Mouse (Mus musculus) heart, embryonic 11.5 days (tissue): ENCODE data around the gene Gdf2. TPM values are rescaled to one million over a fixed set of nuclear protein-coding genes. Genes with fewer than 3 reads are reported as not detected.

Experiments
- ATAC-seq: fragments of 200-750 bp; cut with Nextera tagmentation; replicated peaks from 2 replicates; pipeline ENCODE4 v1.8.0; 2017; ENCODE audit warnings: moderate library complexity; ENCODE audit not compliant: insufficient number of reproducible peaks, low FRiP score, low TSS enrichment
- H3K27ac ChIP-seq: fragments of 300-500 bp; sonication (generic); 2 replicates; pipeline ENCODE4 v1.5.1; 2014; ENCODE audit warnings: mild to moderate bottlenecking, low read depth, low read length
- H3K27me3 ChIP-seq: fragments of 300-500 bp; sonication (generic); 2 replicates; pipeline ENCODE4 v1.6.1; 2014; ENCODE audit warnings: mild to moderate bottlenecking, low read length, mixed read lengths; ENCODE audit not compliant: control insufficient read depth, insufficient read depth
- H3K36me3 ChIP-seq: fragments of 300-500 bp; sonication (generic); 2 replicates; pipeline ENCODE4 v1.6.1; 2014; ENCODE audit warnings: mild to moderate bottlenecking, low read length, moderate library complexity, mixed read lengths; ENCODE audit not compliant: control insufficient read depth, insufficient read depth
- H3K4me1 ChIP-seq: fragments of 300-500 bp; sonication (generic); 2 replicates; pipeline ENCODE4 v1.6.1; 2014; ENCODE audit warnings: low read length; ENCODE audit not compliant: control insufficient read depth, insufficient read depth
- H3K4me2 ChIP-seq: fragments of 300-500 bp; sonication (generic); 2 replicates; pipeline ENCODE4 v1.6.1; 2014; ENCODE audit warnings: mild to moderate bottlenecking, moderate library complexity
- H3K4me3 ChIP-seq: fragments of 300-500 bp; sonication (generic); 2 replicates; pipeline ENCODE4 v1.5.1; 2014; ENCODE audit warnings: low read depth, low read length
- H3K9ac ChIP-seq: fragments of 300-500 bp; sonication (generic); 2 replicates; pipeline ENCODE4 v1.6.1; 2014; ENCODE audit warnings: mild to moderate bottlenecking, low read depth, low read length, moderate library complexity
- H3K9me3 ChIP-seq: fragments of 300-500 bp; sonication (generic); replicated peaks from 2 replicates; pipeline ENCODE4 v1.6.1; 2016; ENCODE audit warnings: low read length; ENCODE audit not compliant: control insufficient read depth
- WGBS: fragments of 180-500 bp; shearing (Covaris S2); extraction: QIAGEN DNeasy Blood & Tissue Kit; methylation state at CpG from one replicate; pipeline ENCODE4 v1.1.7; 2014; ENCODE audit not compliant: insufficient replicate concordance; 5-methylcytosine and 5-hydroxymethylcytosine counted together
- polyA plus RNA-seq: library from polyadenylated mRNA; unstranded; fragments of >200 nt; fragmentation: Nextera tagmentation; extraction: Ambion mirVana; gene quantifications from 2 replicates; pipeline ENCODE4 v1.2.1, GENCODE M21; 2014

The Gdf2 gene
- polyA plus RNA-seq, 1 experiment from 2014 or later = 0.64 TPM

DNA sequence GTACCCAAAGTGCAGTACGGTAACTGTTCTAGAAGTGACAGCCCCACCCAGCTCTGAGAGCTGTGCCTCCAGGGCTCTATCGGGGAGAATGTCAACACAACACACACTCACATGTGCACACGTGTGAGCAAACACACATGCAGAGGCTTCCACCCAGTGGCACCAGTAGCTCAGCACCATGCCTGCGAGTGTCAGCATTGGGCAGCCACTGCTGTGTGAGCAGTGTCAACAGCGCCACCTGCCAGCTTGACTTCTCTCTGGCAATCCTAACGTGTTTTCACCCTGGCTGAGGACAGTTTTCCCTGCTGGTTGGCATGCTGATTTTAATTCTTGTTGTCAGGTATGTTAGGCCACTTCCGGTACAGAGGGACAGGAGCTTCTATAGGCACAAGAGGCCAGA is 31.8 kb downstream of the Gdf2 start:
- no peaks in the 10 kb centered on the region for H3K36me3 ChIP-seq
- no peaks in the 10 kb centered on the region for H3K9me3 ChIP-seq
- H3K4me2 ChIP-seq = no peak overlapping the region
- no peaks in the 10 kb centered on the region for H3K27me3 ChIP-seq
- H3K27ac ChIP-seq = no peak overlapping the region
- H3K9ac ChIP-seq = no peak overlapping the region
- no peak for ATAC-seq
- H3K4me3 ChIP-seq = no peak overlapping the region
- no peaks in the 10 kb centered on the region for H3K4me1 ChIP-seq
- WGBS = 44% methylated on average over 7 of the region's 7 CpGs

DNA sequence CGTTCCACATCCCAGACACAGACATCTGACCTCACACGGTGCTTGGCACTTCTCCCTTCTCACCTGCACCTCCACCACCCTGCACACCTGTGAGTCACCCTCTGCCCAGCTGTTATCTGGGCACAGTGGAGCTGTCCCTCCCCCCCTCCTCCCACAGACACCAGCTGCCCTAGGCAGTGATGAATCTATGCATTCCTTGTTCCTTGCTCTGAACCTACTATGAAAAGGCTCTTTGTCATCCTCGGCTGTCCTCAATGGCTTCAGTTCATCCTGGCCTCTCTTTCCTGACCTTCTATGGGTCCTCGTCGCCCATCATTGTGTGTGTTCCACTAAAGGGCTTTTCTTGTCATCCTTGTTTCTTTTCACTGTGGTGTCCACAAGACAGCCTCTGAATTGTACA is 33.9 kb downstream of the Gdf2 start:
- no peak for ATAC-seq
- no peak overlapping the region for H3K9ac ChIP-seq
- H3K4me2 ChIP-seq = no peak overlapping the region
- 60% methylated on average over 5 of the region's 5 CpGs for WGBS
- peaks cover 3% of the 10 kb centered on the region; the same call in 1 of the 2 replicates for H3K27me3 ChIP-seq
- no peaks in the 10 kb centered on the region for H3K36me3 ChIP-seq
- no peak overlapping the region for H3K4me3 ChIP-seq
- no peak overlapping the region for H3K27ac ChIP-seq
- H3K9me3 ChIP-seq = no peaks in the 10 kb centered on the region
- no peaks in the 10 kb centered on the region for H3K4me1 ChIP-seq

DNA sequence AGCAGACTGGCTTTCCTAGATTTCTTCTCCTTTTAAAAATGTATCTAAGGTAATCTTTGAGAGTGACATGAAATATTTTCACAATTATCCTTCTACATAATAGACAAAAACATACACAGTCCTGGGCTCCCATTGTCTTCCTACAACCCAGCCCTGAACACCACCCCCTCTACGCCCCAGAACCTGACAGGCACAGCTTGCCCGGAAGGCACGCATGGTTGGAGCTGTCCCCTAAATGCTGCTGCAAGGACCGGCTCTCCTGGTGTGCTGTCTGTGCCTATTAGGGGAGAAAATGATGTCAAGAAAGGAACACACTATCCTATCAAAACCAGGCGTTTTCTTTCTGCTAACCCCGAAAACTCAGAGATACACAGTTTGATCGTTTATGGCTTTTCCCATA is 36.9 kb downstream of the Gdf2 start:
- no peaks in the 10 kb centered on the region for H3K4me1 ChIP-seq
- H3K4me2 ChIP-seq = no peak overlapping the region
- no peak overlapping the region for H3K9ac ChIP-seq
- H3K4me3 ChIP-seq = no peak overlapping the region
- no peak for ATAC-seq
- H3K9me3 ChIP-seq = no peaks in the 10 kb centered on the region
- H3K27me3 ChIP-seq = peaks cover 3% of the 10 kb centered on the region; the same call in 1 of the 2 replicates
- no peak overlapping the region for H3K27ac ChIP-seq
- WGBS = 38% methylated on average over 7 of the region's 7 CpGs
- H3K36me3 ChIP-seq = no peaks in the 10 kb centered on the region

DNA sequence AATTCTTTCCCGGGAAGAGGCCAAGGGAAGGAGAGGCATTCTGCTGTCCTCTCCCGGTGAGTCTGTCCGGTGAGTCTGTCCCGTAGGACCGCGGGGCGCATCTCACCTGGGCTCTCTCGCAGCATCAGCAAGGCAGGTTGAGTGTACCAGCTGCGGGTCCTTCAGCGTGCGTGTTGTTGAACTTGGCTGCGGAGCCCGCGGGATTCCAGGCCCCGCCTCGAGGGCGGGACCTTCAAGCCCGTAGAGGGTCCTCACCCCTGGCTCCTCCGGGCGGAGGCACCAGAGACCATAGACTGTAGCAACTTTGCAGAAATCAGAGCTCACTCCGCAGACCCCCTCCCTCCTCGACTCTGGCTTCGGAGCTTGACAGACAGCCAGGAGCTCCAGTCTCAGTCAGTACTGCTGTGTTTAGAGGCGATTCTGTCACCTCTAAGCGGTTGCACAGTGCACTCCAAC is 37.8 kb downstream of the Gdf2 start, which contains the start of gene Zfp488:
Gene Zfp488, minus strand, starts transcription at position 161 of the 456 bp plus-strand sequence.
- peak within 1 kb of the TSS; percentile 43; the same call in 1 of the 2 replicates for H3K9ac ChIP-seq
- 2% methylated on average over 25 of the region's 25 CpGs for WGBS

DNA sequence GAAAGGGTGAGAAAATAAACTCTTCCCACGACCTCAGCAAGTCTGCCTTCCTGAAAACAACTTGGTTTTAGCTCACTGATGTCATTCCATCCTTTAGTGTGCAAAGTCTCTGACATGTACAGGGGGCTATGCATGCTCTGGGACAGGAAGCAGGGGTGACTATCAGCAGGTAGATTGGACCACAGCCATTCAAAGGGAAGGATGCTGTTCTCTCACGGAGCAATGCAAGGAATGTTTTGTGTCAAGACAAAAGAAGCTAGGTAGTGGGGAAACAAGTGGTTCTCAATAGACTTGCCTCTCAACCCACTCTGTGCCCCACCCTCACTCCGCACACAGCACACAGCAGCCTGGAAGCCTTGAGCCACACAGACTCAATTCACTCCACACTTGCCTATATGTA is 48.4 kb downstream of the Gdf2 start:
- peaks cover 2% of the 10 kb centered on the region; the same call in 1 of the 2 replicates for H3K27me3 ChIP-seq
- ATAC-seq = no peak
- WGBS = 53% methylated on average over 3 of the region's 3 CpGs

More for the DNA sequence above, 37.8 kb downstream of the Gdf2 start, which contains the start of gene Zfp488:
- Histone ChIP-seq H3K27me3 (peaks cover 3% of the 10 kb centered on the region; the same call in 1 of the 2 replicates), H3K9me3 (no peaks in the 10 kb centered on the region), H3K4me3 (peak within 1 kb of the TSS; percentile 44), H3K36me3 (no peaks in the 10 kb centered on the region), H3K27ac (no peak within 1 kb of the TSS), H3K4me1 (no peaks in the 10 kb centered on the region), H3K4me2 (peak within 1 kb of the TSS; percentile 79)
- ATAC-seq = peak; percentile 22; the same call in 1 of the 2 replicates

DNA sequence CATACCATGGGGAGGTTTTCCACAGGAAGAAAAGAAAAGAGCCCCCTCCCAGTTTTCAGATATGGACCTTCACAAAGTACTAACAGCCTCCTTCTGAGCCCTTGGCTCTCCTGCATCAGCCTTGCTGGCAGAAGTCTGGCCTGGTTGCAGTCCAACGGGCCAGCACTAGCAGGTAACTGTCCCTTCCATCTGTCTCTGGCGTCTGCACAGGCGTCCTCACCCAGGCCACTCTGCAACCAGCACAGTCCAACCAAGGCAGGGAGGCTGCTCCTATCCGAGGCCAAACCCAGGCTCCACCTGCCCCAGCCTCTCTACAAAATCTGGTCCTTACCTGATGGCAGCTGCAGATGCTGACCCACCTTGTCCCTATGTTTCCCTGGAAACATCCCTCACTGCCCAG is 51.1 kb downstream of the Gdf2 start:
- Histone ChIP-seq H3K4me2 (no peak overlapping the region), H3K4me3 (no peak overlapping the region), H3K9me3 (no peaks in the 10 kb centered on the region), H3K4me1 (peaks cover 8% of the 10 kb centered on the region; the same call in 1 of the 2 replicates), H3K27me3 (peaks cover 2% of the 10 kb centered on the region; the same call in 1 of the 2 replicates), H3K27ac (no peak overlapping the region), H3K36me3 (no peaks in the 10 kb centered on the region), H3K9ac (no peak overlapping the region)
- ATAC-seq = no peak
- WGBS = 71% methylated on average over 4 of the region's 4 CpGs

More for the DNA sequence above, 48.4 kb downstream of the Gdf2 start:
- Histone ChIP-seq H3K4me2 (no peak overlapping the region), H3K36me3 (no peaks in the 10 kb centered on the region), H3K9me3 (no peaks in the 10 kb centered on the region), H3K4me1 (peaks cover 5% of the 10 kb centered on the region; the same call in 1 of the 2 replicates), H3K4me3 (no peak overlapping the region), H3K9ac (no peak overlapping the region), H3K27ac (no peak overlapping the region)

DNA sequence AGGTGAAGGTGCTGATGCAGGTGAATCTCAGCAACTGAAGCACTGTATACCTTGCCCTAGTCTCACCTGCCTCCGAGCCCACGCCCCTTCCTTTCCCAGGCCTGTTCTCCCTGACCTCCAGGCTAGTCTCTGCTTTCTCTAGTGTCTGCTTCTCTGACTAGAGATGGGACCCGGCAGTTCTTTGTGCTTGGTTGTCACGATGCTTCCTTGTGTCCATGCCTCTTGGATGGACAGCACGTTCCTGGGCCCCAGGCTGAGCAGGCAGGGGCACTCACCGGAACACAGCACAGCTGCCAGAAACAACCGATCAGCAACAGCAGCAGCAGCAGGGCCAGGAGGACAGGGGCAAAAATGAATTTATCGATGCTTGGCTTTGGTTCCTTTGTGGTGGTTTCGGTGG is 52.2 kb downstream of the Gdf2 start:
- 88% methylated on average over 9 of the region's 9 CpGs for WGBS
- H3K27ac ChIP-seq = no peak overlapping the region

DNA sequence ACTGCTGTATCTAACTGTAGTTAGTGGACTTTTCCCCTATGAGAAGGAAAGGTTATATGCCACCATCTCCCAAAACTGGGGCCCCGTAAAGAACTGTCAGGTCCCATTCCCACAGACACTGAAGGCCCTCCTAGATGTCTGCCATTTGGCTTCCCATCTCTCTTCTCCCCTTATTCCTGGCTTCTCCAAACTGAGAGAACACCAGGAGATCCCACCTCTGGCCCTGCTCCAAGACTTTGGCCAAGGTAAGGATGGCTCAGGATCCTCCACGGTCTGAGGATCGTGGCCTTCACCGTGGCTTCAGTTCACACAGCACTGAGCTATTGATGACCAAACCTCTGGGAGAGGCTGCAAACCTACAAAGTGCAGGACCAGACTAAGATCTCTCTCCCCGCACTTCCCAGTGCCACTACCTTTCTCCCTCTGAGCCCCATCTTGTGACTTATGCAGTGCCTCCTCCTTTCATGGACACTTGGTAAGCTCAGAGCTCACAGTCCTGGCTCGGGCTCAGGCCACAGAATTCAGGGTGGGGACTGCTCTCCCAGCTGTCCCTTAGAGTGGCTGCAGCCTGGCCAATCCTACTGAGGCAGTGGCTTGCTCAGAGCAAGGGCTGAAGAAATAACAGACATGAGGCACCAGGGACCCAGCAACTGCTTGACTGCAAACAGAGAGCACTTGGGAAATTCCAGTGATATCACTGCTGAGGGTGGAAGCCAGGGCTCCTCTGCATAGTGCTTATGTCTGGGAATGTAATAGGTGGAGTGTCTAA is 52.9 kb downstream of the Gdf2 start:
- Histone ChIP-seq H3K4me1 (peaks cover 13% of the 10 kb centered on the region; the same call in 1 of the 2 replicates), H3K4me2 (no peak overlapping the region), H3K27me3 (peaks cover 2% of the 10 kb centered on the region; the same call in 1 of the 2 replicates), H3K27ac (no peak overlapping the region), H3K9me3 (no peaks in the 10 kb centered on the region), H3K36me3 (no peaks in the 10 kb centered on the region), H3K4me3 (no peak overlapping the region), H3K9ac (no peak overlapping the region)
- 81% methylated on average over 6 of the region's 6 CpGs for WGBS
- ATAC-seq = no peak; the same call in 1 of the 2 replicates

More for the DNA sequence above, 52.2 kb downstream of the Gdf2 start:
- Histone ChIP-seq H3K4me2 (no peak overlapping the region), H3K4me3 (no peak overlapping the region), H3K27me3 (peaks cover 2% of the 10 kb centered on the region; the same call in 1 of the 2 replicates), H3K36me3 (no peaks in the 10 kb centered on the region), H3K9me3 (no peaks in the 10 kb centered on the region), H3K9ac (no peak overlapping the region), H3K4me1 (peaks cover 13% of the 10 kb centered on the region; the same call in 1 of the 2 replicates)
- ATAC-seq = no peak
